Mouse (Mus musculus): ENCODE measurements around the gene a.
A peak's percentile ranks its signal among the peaks of the same experiment; 100 is the strongest.

a gene

DNA sequence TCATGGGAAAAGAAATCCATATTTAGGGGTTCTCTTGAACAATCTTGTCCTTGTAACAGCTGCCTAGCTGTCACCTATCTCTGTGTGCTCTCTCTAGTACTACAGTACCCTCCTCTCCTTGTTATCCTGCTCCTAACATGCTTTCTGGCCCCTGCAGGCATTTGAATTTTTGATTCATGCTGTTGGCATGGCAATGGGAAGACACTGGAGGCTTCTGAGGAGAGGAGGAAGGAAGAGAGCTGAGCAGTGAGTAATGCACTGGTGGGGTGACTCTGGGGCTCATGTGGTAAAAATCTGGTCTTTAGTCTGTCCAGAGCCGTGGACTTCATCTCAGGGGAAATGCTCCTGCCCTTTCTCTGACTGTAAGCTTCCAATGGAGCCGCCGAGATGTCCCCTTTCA is 5.9 kb upstream of the a start:
- DNase-seq: no peak

DNA sequence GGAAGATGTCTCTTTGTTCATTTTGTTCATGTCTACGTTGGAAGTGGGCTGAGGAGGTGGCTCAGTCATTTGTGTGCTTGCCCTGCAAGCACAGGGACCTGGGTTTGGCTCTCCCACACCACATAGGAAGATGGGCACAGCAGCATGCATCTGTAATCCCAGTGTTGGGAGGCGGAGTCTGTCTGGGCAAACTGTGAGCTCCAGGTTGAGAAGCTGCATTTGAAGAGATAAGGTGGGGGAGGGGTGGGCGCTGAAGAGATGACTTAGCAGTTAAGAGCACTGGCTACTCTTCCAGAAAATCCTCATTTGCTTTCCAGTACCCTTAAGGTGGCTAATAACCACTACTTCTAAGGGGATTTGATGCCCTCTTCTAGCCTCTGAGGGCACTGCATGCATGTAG is 5.0 kb upstream of the a start:
- no peak for DNase-seq

GRCm38 (mm10) chr2:154786776-154787175 is 4.4 kb upstream of the a start:
- no peak for DNase-seq

- no peak for DNase-seq
Observed at GRCm38 (mm10) chr2:154789381-154789780, 1.8 kb upstream of the a start.

GRCm38 (mm10) chr2:154789977-154790655 is 1.1 kb upstream of the a start:
- DNase-seq: no peak

DNA sequence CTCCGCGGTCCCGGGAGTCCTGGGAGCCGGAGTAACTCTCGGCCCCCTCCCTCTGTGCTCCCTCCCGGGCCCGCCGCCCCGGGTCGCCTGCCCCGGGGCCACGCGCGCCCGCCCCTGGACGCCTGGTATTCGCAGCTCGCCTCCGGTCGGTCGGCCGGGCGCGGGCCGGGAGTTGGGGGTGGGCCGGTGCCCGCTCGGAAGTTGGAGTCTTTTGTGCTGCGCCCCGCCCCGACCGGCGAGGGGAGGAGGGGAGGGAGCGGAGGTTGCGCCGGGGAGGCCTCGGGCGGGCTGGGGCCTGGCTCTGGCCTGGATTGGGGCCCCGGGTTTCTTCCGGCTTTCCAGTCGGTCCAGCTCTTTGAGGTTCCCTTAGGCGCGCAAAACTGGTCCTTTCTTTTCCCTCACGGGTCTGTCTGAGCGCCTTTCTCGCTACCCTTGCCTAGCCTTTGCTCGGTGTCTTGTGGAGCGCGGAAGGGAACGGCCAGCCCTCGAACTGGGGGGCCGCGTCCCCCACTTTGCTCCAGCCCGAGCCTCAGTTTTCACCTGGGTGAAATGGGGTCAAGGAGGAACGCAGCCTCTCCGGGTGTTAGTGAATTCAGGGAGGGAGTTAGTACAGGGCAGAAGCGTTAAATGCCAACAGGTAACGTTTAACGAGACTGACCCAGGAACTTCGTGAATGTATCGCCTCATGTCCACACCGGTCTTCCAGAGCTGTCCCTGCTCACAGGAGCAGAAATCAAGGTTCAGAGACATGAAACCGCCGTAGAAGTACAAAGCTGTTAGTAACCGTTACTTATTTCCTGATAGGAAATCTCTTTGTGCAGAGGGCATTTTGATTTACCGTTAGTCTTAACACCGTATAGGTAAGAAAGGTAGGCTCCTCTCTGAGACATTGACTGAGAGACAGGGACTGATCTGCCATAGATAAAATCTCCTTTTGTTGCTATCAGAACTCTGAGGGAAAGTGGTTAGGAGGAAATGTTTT is 750 bp downstream of the a start:
- DNase-seq: peak; percentile 82 to 89

DNA sequence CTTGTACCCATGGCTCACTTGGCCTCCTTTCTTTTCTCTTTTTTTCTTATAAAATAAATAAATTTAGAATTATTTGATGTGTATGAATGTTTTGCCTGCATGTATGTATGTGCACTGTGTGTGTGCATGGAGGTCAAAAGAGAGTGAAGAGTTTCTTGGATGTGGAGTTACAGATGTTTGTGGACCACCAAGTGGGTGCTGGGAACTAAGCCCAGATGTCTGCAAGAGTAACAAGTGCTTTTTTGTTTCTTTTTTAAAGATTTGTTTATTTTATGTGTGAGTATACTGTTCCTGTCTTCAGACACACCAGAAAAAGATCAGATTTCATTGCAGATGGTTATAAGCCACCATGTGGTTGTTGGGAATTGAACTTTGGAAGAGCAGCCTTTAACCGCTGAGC is 12.2 kb downstream of the a start:
- DNase-seq: no peak

GRCm38 (mm10) chr2:154803845-154804244 is 12.6 kb downstream of the a start:
- DNase-seq: no peak

DNA sequence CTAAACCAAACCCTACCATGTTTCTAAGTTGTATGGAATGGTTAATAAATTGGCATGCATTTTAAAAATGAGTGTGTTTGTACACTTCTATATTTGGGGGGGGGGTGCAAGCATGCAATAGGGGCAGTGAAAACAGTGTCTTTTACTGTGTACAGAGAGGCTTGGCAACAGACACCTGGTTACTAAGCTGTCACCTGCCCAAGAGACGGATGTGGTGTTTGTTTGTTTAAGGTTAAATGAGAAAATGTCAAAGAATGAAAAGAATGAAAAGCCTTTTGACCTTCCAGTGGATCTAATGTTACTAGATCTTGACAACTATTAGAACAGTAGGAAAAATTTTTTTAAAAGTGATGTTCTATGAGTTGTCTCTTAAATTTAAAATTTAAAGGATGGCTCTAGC is 16.5 kb downstream of the a start:
- DNase-seq: no peak

DNA sequence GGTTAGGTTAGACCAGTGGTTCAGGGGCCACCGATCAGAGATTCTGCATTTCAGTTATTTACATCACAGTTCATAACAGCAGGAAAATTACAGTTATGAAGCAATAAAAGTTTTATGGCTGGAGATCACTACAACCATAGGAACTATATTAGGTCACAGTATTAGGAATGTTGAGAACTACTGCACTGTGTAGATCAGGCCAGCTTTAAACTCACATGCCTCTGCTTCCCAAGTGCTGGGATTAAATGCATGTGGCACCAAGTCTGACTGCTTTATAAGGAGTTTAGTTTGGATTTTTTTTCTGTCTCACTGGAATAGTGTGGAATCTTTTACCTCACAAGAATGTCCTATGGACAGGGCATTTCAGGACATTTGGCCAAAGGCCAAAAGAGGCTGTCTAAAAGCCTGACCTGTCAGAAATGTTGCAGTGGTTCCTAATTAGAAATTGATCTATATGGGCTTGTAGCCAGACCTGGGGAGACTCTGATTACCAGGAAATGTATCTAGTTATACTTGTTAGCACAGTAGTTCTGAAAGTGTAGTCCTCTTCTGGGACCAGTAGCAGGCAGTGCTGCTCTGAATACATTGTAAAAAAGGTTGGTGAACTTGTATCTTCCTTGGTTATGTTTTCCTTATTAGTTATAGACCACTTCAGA is 18.0 kb downstream of the a start:
- peak; percentile 44 to 63 for DNase-seq

GRCm38 (mm10) chr2:154810821-154811220 is 19.6 kb downstream of the a start:
- DNase-seq: no peak

DNA sequence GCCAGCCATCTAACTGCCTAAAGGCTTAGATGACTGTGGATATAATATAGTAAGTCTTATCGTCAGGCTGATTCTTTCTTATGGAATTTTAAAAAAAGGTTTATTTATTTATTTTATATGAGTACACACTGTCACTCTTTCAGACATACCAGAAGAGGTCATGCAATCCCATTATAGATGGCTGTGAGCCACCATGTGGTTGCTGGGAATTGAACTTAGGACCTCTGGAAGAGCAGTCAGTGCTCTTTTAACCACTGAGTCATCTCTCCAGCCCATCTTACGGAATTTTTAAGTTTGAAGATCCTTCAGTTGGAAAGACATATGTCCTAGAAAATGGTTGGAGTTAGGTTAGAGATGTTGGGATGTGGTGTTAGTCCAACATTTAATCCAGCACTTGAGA is 22.2 kb downstream of the a start:
- no peak for DNase-seq

DNA sequence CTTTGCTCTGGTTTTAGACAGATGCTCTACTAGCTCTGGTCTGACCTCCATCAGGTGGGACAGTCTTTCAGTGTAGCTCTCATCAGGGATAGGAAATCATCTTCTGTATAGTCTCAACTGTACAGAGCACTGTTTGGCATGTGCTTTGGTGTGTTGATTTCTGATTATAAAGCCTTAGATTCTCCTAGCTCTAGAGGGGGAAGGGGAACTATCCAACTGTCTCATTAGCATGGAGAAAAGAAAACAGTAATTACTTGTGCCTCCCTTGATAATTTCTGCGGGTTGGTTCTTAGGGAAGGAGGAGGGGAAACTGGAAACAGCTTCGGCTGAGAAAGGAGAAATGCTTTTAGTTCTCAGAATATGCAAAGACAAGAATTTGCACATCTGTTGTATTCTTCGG is 25.9 kb downstream of the a start:
- no peak for DNase-seq

DNA sequence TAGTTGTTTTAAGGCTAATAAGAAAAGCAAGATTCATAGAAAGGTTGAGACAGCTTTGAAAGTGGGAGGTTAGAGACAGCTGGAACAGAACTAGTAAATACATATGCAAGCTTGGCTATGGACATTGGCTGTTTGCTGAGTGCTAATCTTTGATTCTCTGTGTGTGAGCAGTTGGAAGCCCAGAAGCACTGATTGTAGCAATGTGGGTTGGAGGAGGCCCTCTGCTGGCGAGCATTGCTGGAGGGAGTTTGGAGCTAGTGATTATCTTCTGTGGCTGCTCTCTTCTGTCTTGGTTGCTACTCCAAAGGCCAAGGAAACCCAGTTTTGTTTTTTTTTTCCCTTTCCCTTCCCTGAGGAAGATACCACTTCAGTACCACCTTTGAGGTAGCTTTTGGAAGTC is 26.6 kb downstream of the a start:
- DNase-seq: peak; percentile 67 to 71

GRCm38 (mm10) chr2:154818599-154818998 is 27.4 kb downstream of the a start:
- DNase-seq: no peak

DNA sequence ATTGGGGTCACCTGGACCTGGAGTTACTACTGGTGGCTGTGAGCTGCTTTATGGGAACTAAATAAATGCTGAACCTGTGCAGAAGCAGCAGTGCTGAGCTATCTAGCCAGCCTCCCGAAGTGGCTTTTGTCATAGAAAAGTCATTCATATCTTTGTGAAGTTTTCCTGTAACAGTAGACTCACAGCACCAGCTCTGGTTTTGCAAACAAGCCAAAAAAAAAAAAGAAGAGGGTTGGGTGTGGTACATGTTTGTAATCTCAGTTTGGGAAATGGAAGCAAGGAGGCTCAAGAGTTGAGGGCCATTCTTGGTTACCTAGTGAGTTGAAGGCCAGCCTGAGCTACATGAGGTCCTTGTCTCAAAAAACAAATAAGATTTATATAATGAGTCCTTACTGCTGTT is 29.1 kb downstream of the a start:
- DNase-seq: no peak

DNA sequence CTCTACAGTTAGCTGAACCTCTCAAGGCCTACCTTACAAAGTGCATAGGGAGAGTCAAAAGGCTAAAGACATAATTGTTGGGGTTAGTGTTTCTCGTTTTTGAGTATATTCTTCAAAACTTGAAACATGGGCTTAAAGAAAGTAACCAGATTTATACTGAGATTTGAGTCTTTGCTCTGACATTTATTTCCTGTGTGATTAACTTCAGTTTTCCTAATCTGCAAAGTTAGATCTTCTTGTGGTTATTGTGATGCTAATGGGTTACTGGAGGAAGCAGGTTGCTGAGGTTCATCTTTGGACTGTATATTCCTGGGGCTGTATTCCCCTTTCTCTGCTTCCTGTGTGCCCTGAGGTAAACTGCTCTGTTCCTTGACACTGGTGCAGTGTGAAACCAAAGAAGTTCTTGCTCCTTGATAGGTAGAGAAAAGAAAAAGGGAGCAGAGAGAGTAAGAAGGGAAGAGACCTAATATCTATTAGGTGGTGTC is 34.9 kb downstream of the a start:
- DNase-seq: no peak

GRCm38 (mm10) chr2:154827521-154827920 is 36.3 kb downstream of the a start:
- DNase-seq: peak in 1 of 2 experiments; percentile 14

- DNase-seq: no peak
Observed at GRCm38 (mm10) chr2:154832471-154832870, 41.3 kb downstream of the a start.

GRCm38 (mm10) chr2:154834149-154834865 is 43.1 kb downstream of the a start:
- no peak for DNase-seq

- no peak for DNase-seq
Observed at GRCm38 (mm10) chr2:154836537-154836936, 45.3 kb downstream of the a start.

- DNase-seq: no peak
Observed at GRCm38 (mm10) chr2:154848086-154848485, 56.9 kb downstream of the a start.

DNA sequence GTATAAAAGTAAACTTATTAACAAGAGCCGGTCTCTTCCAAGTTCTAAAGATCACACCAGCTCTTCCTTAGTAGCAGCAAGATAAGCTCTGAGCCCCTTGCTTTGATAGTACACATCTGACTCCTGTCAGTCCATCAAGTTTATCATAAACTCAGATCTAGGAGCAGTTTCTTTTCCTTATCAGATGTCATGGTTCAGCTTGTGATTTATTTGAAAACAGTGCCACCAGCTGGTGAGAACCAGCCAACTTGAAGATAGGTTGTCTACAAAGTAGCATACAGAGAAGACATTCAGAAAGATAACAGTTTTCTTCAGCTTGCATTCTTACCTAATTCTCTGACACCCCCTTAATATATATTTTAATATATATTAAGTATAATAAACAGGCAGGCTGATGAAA is 64.2 kb downstream of the a start:
- peak; percentile 67 to 70 for DNase-seq

Measured in kidney, postnatal 4 days (tissue).